Mouse (Mus musculus): Measurements from ENCODE around the gene Spaca4.
A peak's percentile ranks its signal among the peaks of the same experiment; 100 is the strongest.

The Spaca4 gene

DNA sequence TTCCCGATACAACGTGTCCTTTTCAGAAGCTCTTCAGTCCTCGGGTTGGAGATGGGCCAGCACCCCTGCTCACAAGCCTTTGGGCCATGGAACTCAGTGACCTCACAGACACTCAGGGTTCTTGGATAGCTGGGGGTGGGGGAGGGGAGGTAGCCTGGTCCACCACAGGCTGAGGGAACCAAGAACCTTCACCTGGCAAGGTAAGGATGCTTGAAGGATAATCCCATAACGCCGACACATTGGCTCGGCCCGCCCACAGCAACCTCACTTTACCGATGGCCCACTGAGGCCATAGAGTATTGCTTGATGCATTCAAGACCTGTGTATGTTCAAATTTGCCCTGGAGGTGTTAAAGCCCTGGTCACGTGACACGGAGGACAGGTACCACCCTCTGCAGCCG, at the start of gene Spaca4:
TSS of gene Spaca4 (minus strand) at position 101 of the 400 bp plus-strand sequence.
- DNase-seq (ENCODE audit: low read depth, low spot score) = no peak

DNA sequence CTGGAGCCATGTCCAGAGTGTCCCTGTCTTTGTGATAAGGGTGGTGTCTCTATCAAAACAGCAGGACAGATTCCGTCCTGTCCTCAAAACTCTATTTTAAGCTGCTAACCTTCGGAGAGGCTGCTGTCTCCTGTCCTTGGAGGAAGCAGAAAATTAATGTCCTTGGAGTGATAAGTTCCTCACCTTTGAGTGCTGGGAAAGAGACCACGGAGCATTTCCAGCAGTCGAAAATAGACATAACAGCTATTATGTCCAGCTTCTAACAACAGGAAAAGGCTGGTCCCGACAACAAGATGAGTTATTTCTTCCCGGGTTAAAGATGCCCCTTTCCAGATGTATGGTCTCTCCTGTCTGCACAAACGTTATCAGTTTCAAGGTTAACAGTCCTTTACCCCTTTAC, 49.6 kb upstream of the Spaca4 start:
- no peak for DNase-seq (ENCODE audit: low read depth, low spot score)

DNA sequence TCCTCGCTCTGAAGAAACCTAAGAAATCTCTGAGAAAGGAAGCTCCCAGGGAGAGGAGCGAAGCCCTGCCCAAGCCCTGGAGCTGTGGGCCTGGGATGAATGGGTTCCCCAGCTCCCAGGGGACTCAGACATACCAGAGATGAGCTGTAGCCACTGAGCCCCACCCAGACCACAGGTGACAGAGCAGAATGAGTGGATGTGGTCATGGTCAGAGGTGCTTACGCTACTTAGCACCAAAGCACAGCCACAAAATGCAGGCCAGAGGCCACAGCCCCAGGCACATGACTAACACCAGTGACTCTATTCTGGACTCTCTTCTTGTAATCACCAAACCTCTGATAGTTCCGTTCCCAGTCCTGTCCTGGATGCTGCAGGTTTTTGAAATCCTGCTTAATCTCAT, 45.5 kb upstream of the Spaca4 start:
- DNase-seq (ENCODE audit: low read depth, low spot score) = no peak

DNA sequence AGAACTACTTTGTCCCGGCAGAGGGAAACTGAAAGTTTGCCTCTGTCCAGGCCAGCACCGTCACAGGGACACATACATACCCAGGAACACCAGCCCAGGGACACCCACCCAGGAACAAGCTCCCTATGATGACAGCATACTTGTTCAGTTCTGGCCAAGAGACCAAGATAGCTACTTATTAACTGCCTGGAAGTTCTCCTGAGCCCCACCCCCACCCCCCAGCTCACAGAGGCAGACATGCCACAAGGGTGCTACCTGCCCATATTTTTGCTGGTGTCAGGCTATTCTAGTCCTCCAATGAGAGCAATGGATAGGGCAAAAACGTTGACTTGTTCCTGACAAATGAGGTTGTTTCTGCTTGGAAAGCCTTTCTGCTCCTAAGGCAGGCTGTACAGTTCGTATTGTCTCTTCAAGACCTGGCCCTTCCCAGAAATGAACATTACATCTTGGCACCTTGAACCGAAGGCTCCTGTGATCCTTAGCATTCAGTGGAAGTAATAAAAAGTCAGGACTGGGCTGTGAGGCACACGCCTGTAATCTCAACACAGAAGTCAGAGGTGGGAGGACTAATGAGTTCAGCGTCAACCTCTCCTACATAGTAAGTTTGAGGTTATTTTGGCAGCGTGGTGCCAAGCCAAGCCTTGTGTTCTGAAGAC, 44.9 kb upstream of the Spaca4 start:
- no peak for DNase-seq (ENCODE audit: low read depth, low spot score)

DNA sequence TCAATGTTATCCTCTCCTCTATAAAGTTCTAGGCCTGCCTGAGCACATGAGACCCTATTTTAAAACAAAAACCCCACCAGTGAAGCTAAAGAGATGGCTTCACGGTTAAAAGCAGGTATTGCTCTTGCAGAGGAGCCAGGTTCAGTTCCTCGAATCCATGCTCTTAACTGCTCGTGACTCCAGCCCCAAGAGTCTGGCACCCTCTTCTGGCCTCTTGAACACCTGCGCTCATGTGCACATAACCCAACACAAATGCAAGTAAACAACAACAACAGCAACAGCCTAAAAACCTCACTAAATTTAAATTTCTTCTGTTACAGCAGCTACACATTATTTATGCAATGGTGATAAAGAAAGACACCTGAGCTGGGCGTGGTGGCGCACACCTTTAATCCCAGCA, 41.9 kb upstream of the Spaca4 start:
- no peak for DNase-seq (ENCODE audit: low read depth, low spot score)

DNA sequence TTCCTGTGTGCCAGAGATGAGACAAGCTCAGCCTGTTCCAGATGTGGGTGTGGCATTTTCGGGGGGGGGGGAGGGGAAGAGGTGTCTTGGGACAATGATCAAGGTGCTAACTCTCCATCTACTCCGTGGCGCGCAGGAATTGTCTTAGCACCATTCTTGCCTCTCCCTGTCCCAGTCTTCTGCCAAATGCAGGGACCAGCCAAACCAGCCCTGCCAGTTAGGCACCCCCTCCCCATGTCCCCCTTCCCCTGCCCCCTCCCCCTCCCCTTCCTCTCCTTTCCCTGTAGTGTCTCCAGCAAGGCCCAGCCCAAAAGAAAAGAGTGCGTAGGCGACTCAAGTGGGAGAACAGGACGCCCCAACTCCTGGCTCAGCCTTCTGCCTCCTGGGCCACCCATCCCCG, 41.2 kb upstream of the Spaca4 start:
- no peak for DNase-seq (ENCODE audit: low read depth, low spot score)

DNA sequence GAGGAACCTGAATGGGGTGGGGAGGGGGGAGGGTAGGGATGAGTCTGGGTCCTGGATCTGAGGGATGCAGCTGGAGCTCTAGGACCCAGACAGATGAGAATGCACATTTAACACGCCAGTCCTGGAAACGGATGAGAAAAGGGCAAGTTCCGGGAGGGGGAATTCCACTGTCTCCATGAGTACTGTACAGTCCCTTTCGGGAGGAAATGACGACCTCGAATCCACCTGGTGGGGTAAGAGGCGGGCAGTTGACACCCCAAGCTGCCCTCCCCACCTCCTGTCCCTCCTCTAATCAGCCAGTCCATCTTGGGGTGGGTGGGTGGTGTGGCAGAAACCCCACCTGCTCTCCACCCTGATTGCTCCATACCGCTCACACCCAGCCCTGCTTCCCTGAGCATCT, 40.4 kb upstream of the Spaca4 start:
- no peak for DNase-seq (ENCODE audit: low read depth, low spot score)

DNA sequence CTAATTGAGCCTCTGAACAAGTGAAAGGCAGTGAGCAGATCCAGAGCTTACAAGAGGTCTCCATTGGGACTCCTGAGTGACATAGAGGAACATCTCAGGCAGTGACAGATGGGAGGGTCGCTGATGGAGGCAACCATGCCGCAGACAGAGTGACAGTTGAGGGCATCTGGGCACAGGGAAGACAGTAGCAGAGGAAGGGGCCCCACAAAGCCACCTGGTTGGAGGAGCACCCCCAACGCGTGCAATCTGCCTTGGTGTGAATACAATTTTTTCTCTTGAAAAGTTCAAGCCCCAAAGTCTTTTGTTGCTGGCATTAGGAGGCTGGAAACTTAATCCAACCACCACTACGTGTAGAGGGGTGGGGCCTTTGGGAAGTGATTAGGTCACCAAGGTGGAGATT, 34.5 kb upstream of the Spaca4 start:
- DNase-seq (ENCODE audit: low read depth, low spot score) = no peak

DNA sequence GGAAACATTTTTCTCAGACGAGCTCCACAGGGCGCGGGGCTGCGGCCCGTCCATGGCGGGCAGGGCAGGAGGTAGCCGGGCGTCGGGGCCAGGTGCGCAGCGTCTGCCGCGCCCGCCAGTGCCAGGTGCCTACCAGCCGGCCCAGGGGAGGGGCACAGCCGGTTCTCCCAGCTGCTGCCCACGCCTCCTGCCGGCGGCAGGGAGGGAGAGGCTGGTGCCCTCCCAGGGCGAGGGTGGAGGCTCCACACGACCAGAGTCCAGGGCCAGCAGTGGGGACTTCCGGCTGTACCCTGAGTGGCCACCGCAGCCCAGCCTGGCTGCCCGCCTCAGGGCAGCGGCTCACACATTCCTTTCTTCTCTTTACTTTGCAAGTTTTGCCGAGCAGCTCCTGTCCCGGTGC, 33.8 kb upstream of the Spaca4 start:
- no peak for DNase-seq (ENCODE audit: low read depth, low spot score)

DNA sequence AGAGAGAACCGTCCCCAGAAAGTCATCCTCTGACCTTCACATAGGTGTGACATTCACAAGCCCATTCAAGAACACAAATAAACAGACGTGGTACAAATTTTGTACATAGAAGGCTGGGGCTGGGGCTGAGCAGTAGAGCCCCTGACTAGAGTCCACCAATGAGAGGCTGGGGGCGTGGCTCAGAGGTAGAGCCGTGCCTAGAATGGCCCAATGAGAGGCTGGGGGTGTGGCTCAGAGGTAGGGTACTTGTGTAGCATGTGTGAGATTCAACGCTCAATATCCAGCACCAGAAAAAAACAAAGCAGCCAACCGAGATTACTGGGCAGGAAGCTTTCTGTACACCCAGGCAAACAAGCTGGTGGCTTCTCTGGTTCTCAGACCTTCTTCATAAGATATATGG, 30.1 kb upstream of the Spaca4 start:
- no peak for DNase-seq (ENCODE audit: low read depth, low spot score)

DNA sequence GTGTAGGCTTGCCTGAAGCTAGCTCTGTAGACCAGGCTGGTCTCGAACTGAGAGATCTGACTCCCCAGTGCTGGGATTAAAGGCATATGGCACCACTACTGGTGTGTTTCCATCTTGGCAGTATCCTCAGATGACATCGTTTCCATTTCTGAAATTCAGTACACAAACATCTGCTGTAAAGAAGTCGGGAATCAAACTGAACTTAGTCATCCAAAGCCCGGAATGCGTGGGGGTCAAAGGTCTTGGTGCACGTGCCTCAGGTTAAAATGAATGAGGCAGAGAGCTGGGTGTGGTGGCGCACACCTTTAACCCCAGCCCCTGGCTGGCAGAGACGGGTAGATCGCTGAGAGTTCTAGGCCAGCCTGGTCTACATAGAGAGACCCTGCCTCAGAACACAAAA, 24.5 kb upstream of the Spaca4 start:
- no peak for DNase-seq (ENCODE audit: low read depth, low spot score)

DNA sequence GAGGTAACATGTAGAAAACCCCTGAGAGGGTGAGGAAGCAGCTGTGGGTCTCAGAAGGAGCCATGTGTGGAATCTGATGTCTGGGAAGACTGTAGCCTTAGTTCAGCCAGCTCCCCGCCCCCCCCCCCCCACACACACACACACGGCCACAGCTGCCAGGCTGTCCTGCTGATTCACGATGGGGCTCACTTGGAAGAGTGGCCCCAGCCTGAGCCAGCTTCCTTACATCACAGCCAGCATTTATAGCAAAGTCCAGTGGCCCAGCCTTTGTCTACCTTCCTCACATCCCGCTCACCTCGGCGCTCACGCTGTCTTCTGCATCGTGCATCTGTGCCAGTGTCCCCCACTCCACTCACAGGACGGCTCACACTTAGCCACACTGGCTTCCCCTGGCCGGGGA, 23.8 kb upstream of the Spaca4 start:
- DNase-seq (ENCODE audit: low read depth, low spot score) = no peak

DNA sequence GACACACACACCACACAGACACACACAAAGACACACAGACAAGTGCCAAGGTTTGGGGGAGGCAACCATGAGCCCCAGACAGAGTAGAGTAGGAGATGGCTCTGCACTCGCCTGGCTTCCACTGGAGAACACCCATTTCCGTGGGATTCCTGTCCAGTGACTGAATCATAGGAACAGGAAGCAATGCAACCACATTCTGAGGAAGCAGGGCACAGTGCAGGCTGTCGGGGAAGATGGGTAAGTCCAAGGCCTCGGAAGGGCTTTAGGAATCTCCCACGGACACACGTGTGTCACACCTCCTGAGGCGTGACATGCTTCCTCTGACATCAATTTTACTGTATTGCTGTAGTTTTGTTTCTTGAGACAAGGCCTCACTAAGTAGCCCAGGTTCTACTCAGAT, 22.5 kb upstream of the Spaca4 start:
- no peak for DNase-seq (ENCODE audit: low read depth, low spot score)

DNA sequence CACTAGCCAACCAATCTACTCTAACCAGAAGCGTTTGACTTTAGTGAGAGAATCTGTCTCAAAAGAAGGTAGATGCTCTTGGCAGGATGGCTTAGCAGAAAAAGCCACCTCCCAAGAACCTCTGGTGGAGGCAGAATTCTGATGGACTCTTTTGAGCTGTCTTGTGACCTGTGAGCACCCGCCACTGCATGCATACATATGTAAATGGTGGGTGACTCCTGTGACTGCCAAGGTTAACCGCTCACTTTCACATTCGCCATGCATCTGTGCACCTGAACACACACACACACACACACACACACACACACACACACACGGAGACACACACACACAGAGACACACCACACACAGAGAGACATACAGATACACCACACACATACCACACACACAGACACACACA, 21.8 kb upstream of the Spaca4 start:
- DNase-seq (ENCODE audit: low read depth, low spot score) = no peak

DNA sequence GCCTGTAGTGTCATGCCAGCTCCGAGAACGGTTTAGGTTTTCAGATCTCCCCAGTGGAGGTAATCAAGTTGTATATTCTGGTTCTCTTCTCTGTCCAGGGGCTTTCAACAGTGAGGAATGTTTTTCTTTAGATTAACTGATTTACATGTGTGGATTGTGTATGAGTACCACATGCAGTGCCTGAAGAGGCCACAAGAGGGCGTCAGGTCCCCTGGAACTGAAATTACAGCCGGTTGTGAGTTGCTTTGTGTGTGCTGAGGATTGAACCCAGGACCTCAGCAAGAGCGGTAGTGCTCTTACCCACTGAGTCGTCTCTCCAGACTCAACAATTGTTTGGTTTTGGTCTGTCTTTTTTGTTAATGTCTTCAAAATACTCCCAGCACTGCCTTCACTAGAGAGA, 20.9 kb upstream of the Spaca4 start:
- no peak for DNase-seq (ENCODE audit: low read depth, low spot score)

DNA sequence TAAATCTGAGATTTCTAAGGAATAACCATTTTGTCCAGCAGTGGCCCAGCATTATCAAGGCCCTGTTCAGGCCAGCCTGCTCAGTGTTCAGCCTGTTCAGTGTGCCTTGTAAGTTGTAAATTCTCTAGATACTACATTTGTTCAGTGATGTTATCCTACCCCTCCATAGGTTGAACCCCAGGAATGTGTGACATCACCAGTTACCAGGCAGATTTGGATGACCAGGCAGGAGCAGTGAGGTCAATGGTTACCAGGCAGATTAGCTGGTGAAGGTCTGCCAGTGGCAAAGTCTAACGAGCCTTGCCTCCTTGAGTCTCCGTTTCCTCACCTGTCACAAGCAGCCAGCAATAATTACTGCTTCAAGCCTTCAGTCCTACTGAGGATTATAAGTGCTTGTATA, 18.8 kb upstream of the Spaca4 start:
- peak; percentile 36 for DNase-seq (ENCODE audit: low read depth, low spot score)

DNA sequence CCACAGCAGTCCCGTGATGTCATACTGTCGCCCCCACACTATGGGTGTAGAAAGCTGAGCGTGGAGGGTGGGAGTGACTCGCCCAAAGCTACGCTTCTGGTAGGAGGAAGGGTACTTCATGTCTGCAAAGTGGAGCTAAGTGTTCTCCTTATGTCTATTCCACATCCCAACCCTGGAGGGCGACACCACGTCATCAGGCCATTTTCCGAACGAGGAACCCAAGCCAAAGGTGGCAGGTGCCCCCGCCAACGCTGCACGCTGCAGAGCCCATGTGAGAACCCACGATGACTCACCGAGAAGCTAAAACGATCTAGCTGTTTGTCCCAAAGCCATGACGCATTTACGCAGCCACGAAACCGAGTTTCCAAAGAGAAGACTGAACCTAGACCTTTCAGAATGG, 16.7 kb upstream of the Spaca4 start:
- DNase-seq (ENCODE audit: low read depth, low spot score) = no peak

DNA sequence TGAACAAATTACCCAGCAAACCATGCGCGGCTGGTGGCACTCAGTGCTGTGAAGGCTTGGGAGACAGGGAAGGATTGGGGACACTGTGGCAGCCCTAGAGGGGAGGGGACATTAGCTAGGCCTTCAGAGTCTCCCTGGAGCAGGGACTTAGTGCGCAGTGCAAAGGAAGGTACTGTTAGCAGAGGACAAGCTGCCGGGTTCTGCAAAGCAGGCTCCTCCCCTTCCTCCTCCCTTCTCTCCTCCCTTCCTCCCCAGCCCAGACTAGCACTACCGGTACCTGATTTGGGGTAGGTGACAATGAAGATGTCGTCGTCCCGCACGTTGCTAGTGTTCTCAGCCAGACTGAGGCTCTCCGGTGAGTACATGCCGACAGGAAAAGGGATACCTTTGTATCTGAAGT, 16.2 kb upstream of the Spaca4 start:
- DNase-seq (ENCODE audit: low read depth, low spot score) = no peak

DNA sequence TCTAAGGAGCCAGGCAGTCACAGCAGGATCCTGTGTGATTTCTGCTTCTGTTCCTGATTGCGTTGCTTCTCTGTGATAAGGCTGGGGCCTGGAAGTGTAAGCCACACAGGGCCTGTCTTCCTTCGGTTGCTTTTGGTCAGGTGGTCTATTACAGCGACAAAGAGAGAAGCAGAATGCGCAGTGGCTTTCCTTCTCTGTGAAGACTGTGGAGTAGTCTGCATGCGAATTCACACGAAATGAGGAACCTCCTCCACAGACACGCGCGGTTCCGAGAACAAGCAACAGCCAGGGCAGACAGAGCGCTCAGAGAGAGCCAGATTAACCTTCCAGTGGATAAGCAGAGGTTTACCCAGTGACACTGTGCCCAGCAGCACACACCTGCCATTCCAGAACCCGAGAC, 15.7 kb upstream of the Spaca4 start:
- no peak for DNase-seq (ENCODE audit: low read depth, low spot score)

DNA sequence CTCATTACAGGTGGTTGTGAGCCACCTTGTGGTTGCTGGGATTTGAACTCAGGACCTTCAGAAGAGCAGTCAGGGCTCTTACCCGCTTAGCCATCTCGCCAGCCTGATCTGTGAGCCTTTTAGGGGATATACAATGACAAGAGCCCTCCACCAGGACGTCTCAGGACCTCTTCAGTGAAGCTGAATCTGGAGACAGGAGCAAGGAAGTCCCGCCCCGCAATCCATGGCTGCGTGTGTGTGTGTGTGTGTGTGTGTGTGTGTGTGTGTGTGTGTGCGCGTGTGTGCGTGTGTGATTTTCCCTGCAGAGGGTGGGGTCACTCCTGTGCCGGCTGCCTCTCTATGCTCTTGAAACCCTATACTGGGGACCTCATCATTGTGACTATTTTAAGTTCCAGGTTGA, 14.2 kb upstream of the Spaca4 start:
- no peak for DNase-seq (ENCODE audit: low read depth, low spot score)

DNA sequence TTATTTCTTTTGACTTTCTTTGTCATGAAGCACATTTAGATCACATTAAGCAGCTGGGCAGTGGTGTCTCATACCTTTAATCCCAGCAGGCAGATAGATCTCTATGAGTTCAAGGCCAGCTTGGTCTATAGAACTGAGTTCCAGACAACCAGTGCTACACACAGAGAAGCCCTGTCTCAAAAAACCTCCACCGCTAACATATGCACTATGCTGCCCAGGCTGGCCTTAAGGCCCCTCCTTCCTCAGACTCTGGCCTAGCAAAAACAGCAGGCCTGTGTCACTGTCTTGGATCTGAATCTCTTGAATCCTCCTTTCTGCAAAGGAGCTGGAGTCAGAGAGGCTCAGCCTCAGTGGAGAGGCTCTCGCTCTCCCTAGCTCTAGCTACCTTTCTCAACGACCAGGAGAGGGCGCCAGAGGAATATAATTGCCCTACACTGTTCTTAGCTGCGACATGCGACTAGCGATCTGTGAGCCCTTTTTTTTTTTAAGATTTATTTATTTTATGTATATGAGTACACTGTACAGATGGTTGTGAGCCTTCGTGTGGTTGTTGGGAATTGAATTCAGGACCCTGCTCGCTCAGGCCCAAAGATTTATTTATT, 13.7 kb upstream of the Spaca4 start:
- DNase-seq (ENCODE audit: low read depth, low spot score) = peak; percentile 76

DNA sequence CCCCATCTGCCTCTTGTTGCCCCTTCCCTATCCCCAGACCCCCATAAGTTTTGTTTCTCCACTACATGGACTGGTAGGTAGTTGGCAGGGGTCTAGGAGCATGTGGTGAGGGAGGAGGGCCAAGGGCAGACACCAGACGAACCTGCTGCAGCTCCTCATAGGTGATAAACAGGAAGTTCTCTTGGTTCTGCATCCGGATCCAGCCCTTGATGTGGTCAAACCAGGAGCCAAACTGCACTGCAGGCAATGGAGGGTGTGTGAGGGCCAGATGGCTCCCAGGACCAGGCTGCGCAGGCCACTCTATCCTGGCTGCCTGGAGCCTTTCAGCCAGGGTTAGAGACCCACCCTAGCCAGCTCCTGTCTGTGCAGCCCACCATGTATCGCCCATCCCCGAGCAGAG, 7.9 kb upstream of the Spaca4 start:
- no peak for DNase-seq (ENCODE audit: low read depth, low spot score)

DNA sequence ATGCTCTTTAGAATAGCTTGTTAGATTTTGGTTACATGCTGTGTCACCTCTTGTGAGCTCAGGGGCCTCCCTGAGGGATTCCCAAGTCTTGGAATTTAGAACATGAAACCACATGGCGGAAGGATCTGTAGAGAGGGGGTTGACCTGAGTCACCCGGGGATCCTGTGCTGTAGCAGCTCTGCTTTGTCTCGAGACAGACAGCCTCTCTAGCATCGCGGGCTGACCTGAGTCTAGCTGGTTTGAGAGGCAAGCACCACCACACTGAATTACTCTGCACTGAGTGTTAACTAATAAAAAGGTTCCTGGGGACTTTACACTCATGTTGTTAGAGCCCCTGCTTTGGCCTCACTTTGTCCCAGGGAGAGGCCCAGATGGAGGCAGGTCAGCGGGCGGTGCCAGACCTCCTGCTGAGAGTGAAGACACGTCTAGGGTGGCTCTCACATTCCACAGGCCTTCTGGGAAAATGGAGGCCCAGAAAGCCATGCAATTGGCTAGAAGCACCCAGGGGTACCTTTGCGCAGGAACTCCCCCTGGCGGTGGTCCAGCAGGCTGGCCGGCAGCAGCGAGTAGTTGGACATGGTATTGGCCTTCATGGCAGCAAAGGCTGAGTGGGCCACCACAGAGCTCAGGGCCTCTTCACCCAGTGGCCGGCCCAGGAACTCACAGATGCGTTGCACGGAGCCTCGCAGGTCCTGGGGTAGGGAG, 5.3 kb upstream of the Spaca4 start:
- no peak for DNase-seq (ENCODE audit: low read depth, low spot score)

Measured in embryo, embryonic 11.5 days (tissue).